Mouse (Mus musculus): ENCODE measurements around the gene Cars.
"Not testable (repeated sequence)": the region's sequence is repeated elsewhere in the genome, so short reads cannot be mapped to it uniquely, and the experiment has no call there.

The Cars gene

DNA sequence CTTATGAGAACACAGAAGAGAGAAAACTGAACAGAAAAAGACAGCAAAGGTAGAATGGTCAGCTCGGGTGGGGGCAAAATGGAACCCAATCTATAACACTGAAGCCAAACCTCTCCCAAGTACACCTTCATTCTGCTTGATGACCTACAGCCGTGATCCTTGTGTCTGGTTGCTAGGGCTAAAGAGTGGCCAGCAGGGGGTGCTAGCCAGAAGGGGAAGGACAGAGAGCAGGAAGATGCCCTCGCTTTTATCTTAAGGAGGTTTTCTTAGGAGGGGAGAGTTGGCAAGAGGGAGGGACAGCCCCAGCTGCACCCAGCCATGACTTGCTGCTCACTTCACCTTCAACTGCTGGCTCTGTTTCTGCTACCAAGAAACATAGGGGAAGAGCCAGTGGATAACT, 15.9 kb downstream of the Cars start:
- peak; percentile 22 to 26 for DNase-seq

DNA sequence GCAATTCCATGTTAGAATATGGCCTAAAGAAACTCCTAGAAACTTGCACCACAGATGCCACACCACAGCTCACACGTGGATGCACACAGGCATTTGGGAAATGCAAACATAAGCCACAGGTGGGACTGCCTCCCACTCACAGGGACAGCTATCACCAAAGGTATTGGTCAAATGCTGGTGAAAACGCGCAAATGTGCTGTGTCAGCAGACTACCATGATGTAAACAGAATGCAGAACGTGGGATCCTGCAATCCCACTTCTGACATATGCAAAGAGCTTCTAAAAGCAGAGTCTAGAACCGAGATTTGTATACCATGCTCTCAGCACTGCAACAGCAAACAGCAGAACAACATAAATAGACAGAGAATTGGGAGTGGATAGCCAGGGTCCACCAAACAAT, 16.9 kb downstream of the Cars start:
- no peak for DNase-seq

DNA sequence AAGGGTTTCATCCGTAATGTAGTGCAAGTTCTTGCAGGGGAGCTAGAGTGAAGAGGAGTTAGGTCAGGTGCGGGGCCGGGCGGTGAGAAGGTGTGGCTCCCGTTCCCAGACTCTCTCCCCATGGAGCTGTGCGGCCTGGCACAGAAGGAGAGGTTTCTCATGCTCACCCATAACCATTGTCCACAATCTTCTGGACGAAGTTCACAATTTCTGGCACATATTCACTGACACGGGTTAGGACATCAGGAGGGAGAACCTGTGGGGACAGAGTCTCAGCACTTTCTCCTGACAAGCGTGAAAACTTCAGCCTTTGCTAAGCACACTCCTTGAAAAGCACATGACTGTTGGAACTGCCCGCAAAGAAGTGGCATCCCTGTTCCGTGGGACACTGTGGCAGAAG, 24.1 kb downstream of the Cars start:
- no peak for DNase-seq

DNA sequence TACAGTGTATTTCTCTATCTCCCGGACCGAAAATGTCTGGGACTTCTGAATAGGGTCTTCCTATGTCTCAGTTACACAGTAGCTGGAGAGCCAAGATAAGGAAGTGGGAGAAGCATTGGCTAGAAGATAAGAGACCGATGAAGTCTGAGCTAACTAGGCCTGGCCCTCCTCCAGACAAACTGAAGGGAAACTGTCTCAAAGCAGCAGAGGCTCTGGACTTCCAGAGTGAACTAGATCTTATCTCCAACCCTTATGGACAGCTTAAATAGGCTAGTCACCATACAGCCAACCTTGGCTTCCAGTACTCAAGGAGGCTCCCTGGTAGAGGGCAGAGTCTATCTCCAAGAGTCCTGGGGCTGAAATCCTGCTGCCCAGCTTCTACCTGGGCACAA, 34.2 kb downstream of the Cars start:
- no peak for DNase-seq

DNA sequence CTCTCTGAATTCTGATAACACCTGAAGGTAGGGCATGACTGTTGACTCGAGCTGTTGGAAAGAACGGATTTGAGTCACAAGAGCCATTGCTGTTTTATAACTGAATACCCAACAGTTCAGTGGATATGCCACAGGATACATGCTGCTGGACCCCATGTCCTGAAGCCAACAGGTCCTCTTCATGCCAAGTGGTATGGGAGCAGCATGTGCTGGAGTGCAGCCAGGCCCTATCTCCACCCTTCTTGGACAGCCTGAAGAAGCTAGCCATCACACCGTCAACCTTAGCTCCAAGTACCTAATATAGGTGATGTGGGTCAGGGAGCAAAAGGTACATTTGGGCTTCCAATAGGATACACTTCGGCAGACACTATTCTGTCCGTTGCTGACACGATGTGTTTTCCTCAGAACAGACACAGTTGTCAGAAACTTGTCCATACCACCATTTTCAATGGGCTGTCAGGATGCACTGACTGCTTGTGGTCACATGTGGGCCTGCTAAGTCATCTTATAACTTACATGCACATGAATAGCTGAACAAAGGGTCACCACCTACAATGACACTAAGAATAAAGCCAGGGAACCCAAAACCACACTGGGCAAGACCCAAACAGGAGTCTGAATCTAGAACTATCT, 34.8 kb downstream of the Cars start:
- DNase-seq = no peak

DNA sequence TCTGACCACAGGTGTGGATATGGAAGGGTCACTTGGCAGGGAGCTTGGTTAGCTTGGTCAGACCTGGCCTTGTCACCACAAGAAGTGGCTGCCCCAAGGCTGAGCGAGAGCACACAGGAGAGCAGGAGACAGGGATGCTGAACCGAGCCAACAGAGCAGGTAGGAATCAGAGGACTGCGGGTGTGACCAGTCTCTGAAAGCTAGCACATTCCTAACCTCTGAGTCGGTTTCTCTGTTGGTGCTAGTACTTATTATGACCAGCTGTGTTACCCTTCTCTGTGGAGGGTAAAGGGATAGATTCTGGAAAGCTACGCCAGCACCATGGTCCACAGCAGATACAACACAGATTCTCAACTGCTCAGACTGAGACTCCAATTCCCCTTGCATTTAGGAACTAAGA, 36.1 kb downstream of the Cars start:
- DNase-seq = no peak

DNA sequence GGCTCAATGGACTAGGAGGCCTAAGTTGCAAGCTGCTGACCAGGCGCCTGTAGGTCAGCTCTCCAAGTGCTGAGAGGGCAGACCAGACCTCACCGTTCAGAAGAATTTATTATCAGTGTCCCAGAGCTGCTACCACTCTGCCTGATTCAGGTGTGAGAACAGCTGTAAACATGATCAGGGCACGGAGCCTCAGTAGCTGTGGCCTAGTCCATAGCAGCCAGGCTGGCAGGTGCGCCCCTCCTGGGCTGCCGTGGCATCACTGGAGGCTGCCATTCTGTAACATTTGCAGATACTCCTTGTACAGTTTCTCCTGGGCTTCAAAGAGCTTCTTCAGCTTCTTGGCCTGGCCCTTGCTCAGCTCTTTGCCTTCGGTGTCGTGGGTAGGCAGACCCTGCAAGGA, 42.3 kb downstream of the Cars start:
- no peak for DNase-seq

DNA sequence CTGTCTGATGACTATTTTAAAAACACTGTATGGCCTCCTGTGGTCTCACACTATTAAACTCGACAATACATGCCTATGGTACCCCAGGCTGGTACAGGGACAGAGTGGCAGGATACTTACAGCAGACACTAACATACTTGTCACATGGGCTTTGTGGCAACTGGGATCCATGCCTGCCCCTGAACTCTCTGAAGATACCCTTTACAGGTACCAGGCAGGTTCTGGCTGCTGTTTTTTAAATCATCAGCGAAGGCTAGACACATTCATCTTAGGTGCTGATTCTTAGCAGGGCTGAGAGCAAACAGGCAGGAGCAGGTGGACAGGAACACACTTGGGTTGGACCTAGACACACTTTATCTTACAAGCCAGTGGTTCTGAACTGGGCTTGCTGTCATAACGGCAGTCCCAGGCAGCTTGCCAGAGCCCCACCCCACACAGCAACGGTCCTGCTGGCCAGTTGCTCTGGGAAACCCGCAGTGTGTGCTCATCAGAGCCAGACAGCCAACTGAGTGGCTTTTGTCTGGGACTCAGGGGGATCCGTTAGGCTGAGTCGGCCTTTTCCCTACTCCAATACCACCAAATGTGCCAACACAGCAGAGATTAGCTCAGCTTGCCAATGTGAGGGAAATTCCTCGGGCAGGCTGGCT, 42.8 kb downstream of the Cars start:
- no peak for DNase-seq

DNA sequence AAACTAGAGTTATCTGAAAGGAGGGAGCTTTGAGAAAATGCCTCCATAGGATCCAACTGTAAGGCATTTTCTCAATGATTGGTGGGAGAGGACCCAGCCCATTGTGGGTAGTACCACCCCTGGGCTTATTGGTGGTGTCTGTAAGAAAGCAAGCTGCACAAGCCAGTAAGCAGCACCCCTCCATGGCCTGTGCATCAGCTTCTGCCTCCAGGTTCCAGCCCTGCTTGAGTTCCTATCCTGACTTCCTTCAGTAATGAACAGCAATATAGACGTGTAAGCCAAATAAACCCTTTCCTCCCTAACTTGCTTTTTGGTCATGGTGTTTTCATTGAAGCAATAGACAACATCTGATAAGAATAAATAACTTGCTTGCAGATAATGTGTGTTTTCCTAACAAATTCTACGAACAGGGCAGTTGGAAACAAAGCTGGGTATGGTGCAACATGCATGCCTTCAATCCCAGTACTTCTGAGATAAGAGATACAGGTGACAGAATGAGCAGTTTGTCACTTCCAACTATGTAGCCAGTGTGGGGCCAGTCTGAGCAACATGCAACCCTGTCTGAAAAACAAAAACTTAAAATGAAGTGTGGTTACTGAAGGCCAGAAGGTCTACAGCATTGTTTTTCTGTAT, 50.2 kb downstream of the Cars start:
- DNase-seq = no peak

DNA sequence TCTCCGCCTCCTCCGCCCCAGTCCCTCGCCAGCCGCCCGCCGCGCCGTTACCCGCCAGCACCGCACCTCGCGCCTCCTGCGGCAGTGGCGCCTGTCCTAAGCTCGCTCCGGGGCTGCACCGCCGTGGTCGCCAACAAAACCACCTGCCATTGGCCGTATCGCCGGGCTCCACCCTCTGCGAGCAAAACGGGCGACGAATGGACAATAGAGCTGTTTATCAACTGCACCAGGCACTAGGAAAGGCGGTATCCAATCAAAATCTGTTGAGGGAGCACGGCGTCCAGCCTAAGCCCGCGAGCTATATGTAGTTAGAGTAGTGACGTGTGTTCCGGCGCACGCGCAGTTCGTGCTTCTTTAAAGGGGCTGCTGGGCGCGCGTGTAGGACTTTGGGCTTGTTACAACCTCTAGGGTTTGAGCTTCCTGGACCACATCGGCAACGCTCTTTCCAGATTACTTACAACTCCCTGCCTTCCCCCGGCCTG, 50.9 kb downstream of the Cars start, which contains the start of gene Nap1l4:
Gene Nap1l4 (minus strand): TSS at position 131 of the 482 bp plus-strand sequence.
- peak; percentile 97 to 98 for DNase-seq

DNA sequence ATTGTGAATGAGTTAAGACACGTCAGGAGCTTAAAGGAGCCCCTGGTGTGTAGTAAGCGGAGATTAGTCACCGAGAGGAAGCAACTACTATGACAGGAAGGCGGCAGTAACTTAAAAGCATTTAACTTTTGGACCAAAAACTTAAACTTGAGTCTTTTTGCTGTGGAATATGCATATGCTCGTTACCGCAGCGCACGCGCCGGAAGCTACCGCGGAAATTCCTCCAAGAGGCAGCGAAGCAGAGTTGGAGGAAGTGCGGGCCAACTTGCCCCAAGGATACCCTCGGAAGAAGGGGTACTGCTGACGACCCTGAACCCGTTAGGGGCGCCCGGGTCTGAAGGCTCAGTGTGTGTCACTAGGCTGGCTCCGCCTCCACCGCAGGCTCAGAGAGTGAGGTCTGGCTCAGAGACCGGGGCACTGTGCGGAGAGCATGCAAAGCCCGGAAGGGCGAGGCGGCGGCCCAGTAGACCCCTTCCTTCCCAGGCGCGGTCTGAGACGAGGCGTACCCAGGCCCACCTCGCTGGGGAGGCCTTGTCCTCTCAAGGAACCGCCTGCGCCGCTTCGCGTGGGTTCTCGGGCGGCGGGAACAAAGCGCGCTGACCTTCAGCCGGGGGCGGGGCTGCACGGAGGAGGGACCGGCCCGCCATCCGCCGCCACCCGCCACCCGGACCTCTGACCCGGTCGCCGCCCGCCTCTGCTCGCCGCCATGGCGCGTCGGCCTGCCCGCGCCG, 51.5 kb downstream of the Cars start:
- peak; percentile 61 to 76 for DNase-seq

DNA sequence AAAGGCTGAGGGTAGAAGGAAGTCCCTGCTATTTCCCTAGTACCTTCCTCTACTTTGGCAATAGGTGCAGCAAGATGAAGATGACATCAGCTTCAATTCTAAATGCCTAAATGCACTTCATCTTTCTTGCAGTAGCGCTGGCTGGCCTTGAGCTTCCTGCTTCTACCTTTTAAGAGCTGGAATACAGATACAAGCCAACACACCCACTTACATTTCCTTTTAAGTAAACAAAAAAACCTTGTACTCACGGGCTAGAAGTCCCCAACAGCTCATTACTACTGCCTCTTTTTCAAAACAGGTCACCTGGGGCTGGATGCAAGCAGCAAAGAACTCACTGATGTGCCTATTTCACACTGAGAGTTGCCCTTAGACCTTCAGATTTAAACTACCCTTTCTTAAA, 53.3 kb downstream of the Cars start:
- DNase-seq = no peak

DNA sequence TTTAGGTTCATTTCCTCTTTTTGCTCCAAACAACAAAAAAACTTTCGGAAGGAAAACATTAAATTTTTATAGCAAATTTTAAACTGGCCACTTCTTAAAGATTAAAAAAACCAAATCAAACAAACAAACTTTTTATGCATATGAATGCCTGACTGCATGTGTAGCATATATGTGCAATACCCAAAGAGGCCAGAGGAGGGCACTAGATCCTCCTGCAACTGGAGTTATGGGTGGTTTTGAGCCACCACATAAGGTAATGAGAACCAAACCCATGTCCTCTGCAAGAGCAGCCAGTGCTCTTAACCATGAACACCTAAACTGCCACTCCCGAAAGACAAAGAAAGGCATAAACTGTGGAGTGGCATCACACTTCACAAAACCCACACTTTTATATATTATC, 55.5 kb downstream of the Cars start:
- DNase-seq = no peak

DNA sequence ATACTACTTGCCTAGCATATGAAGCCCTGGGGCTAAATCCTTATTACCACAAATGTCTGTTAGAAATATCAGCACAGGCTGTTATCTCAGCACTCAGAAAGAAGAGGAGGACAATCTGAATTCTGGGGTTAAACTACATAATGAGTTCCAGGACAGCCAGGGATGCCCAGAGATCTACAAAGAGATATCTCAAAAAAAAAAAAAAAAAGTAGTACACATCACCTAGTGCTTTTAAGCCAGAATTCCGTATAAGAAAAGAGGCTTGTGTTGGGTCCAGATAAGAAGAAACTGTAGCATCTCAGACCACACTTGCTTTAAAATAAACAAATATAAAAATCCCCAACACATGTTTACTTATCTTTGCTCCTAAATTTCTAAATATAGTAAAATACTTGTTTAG, 61.2 kb downstream of the Cars start:
- no peak for DNase-seq

DNA sequence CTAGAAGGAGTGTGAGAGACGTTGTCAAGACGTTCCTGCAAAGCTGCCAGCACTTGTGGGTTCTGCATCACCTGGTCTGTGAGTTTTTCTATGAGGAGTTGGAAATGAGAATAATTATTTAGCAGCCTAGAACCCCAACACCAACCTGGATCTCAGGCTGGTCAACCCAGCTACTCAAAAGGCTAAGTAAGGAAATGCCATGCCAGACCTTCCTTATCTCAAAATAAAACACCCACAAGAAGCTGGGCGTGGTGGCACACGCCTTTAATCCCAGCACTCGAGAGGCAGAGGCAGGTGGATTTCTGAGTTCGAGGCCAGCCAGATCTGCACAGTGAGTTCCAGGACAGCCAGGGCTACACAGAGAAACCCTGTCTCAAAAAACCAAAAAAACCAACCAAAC, 61.7 kb downstream of the Cars start:
- not testable (repeated sequence) for DNase-seq

DNA sequence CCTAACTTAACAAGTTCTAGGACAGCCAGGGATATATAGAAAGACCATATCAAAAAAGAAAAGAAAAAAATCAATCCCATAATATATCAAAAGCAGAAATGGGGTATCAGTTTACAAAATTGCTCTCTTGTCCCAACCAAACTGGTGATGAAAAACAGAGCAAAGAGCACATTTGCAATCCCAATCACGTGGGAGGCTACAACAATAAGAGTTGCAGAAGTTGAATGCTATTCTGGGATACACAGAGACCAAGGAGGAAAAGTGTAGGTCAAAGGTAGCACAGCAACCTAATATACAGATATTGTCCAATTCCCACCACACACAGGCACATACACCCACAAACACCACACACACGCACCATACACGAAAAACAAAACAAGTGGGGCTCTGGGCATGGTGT, 63.6 kb downstream of the Cars start:
- no peak for DNase-seq

DNA sequence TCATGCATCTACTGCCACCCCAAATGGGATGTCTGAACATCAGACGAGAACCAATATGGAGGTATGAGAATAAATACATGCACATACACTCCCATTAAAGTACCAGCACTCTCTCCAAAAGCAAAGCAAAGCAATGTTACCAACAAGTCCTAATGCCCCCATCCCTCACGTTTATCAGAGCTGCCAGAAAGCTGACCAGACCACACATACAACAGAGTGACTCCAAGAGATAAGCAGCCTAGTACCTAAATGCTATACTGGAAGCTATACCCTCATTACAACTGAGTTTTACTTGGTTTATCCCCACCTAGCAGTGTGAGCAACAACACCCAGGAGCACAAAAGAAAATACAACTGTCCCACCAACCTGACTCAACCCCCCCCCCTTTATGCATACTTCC, 66.6 kb downstream of the Cars start:
- DNase-seq = no peak

DNA sequence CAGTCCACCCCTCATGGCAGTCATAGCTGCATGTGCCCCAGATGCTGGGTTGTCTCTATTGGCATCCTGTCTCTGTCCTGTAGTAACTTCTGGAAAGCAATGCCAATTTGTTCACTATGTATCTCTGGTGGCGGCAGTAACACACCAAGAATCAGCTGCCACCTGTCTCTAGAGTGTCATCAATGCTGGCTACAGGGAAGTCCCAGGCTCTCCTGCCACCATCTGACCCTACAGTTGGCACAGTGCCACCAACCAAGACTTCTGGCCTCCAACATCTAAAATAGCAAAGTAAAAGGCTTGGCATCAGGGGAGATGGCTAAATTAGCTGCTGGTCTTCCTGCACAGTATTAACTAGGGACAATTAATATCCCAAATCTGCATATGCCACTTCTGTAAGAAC, 67.5 kb downstream of the Cars start:
- DNase-seq = no peak

DNA sequence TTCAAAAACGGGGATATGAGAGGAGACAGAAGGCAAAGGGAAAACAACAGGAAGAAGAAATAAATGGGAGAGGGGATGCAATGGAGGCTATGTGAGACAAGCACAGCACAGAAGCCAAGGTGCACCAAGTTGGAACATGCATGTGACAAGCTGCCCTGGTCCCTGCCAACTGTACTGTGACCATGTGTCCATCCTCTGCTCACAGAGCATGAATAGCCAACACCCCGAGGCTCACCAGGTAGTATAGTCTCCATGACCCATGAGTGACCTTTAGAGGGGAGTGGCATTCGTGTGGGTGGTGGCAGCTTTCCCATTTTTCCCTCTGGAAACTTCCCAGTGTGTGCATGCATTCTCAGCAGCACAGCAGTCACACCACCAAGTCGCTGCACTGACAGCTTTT, 80.6 kb downstream of the Cars start:
- DNase-seq = no peak

DNA sequence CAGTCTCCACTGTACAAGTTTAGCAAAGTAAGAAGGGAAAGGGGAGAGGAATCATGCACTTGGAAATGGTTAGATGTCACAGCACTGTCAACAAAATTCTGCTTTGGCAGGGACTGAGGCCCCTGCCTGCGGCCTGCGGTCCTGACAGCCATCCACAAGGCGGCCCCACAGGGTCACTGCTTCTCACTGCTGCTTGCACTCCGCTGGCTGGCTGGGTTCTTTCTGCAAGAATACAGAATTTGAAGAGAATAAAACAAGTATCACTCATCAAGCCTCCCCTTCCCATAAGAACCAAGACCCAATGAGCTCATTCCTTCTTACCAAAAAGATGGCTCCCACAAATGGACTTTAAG, 85.5 kb downstream of the Cars start:
- no peak for DNase-seq

DNA sequence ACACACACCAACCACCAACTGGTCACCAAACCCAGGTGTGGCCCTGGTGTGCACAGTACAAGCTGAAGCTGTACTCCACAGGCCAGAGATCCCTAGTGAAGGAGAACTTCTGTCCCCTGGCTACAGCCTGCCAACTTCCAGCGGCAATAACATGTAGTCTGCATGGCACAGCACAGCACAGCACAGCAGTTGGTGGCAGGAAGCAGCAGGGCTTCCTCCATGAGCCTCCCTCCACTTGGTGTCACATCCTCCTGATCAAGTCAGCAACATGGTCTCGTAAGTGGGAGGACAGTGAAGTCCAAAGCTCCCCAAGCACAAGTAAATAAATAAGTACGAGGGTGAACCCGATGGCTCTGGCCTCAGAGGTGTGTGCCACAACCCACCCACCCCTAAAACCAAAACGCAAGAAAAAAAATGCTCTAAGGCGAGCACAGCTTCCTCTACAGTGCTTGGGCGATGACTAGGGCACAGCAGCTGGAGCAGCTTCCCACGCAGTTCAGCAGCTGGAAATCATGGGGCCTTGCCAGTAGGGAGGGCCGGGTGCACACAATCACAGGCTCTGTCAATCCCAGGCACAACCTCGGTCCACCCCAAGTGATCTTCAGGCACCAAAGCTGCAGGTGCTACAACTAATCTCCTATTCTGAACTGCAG, 86.0 kb downstream of the Cars start:
- no peak for DNase-seq

DNA sequence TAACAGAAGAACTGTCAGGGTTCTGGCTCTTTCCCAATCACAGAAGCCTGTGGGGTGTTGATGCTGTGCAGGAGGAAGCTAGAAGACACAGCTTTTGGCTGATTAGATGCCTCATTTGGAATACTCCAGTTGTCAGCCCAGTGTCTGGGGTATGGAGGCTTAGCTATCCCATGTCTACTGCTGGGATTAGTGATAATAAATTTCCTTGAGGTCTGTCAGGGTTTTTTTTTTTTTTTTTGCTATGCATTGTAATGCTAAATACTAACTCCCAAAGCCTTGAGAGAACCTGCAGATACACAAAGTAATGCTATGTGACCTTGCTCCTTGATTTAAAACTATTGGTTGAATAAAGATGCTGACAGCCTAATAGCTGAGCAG, 88.6 kb downstream of the Cars start:
- no peak for DNase-seq

DNA sequence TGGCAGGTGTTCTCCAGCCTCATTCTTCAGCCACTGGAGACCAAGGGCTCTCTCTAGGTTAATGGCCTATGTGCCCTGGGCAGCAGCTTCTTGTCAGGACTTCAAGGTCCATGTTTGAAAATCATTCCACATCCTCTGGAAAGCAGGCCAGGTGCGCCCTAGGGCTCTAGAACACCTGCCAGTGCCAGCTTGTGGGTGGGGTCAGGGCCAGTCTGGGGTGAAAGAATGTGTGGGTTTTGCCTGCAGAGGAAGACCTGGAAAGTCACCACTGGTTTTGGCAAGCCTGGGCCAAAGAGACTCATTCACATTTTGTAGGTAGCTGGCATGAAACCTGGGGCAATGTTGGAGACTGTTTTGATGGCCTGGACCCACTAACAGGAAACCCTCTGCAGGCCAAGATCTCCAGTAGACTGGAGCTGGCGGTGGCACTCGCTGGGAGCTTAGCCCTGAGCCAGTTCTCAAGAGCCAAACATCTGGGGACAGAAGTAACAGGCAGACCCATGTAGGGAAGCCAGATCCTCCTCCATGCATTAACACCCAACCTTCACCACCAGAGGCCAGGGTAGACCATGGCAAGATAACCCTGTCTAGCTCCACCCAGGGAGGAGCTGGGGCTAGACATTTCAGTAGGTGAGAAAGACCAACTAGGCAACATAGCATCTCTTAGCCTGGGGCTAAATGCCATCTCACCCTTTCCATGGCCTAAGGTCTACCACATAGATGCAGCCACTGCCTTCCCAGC, 89.1 kb downstream of the Cars start:
- no peak for DNase-seq

Measured in thymus, adult 18-20 months (tissue).